Mouse (Mus musculus) heart, embryonic 15.5 days (tissue): ENCODE results near the gene Lbp. TPM values are rescaled to one million over a fixed set of nuclear protein-coding genes. Genes with fewer than 3 reads are reported as not detected.

ENCODE experiments used
- ATAC-seq: fragments of 200-750 bp; cut with Nextera tagmentation; replicated peaks from 2 replicates; pipeline ENCODE4 v1.8.0; 2017; ENCODE audit warnings: low read depth, moderate TSS enrichment; ENCODE audit not compliant: insufficient number of reproducible peaks, insufficient read depth, low FRiP score
- H3K27ac ChIP-seq: fragments of 300-500 bp; sonication (generic); 2 replicates; pipeline ENCODE4 v1.5.1; 2015; ENCODE audit warnings: mild to moderate bottlenecking, inconsistent platforms
- H3K27me3 ChIP-seq: fragments of 300-500 bp; sonication (generic); 2 replicates; pipeline ENCODE4 v1.6.1; 2015; ENCODE audit warnings: inconsistent platforms
- H3K36me3 ChIP-seq: fragments of 300-500 bp; sonication (generic); 2 replicates; pipeline ENCODE4 v1.6.1; 2015; ENCODE audit warnings: mild to moderate bottlenecking, inconsistent platforms
- H3K4me1 ChIP-seq: fragments of 300-500 bp; sonication (generic); replicated peaks from 2 replicates; pipeline ENCODE4 v1.6.1; 2015; ENCODE audit warnings: inconsistent platforms
- H3K4me2 ChIP-seq: fragments of 300-500 bp; sonication (generic); 2 replicates; pipeline ENCODE4 v1.6.1; 2015; ENCODE audit warnings: inconsistent platforms, mild to moderate bottlenecking, moderate library complexity
- H3K4me3 ChIP-seq: fragments of 300-500 bp; sonication (generic); 2 replicates; pipeline ENCODE4 v1.5.1; 2015; ENCODE audit warnings: mild to moderate bottlenecking, inconsistent platforms
- H3K9ac ChIP-seq: fragments of 300-500 bp; sonication (generic); 2 replicates; pipeline ENCODE4 v1.6.1; 2015; ENCODE audit warnings: mild to moderate bottlenecking, inconsistent platforms
- H3K9me3 ChIP-seq: fragments of 300-500 bp; sonication (generic); replicated peaks from 2 replicates; pipeline ENCODE4 v1.6.1; 2016; ENCODE audit warnings: inconsistent platforms
- WGBS: fragments of 180-500 bp; shearing (Covaris S2); methylation state at CpG from one replicate; pipeline ENCODE4 v1.1.7; 2015; ENCODE audit warnings: mixed read lengths; 5-methylcytosine and 5-hydroxymethylcytosine counted together
- polyA plus RNA-seq: library from polyadenylated mRNA; unstranded; fragments of >200 nt; fragmentation: Nextera tagmentation; extraction: Ambion mirVana; gene quantifications from 2 replicates; pipeline ENCODE4 v1.2.1, GENCODE M21; 2015

The Lbp gene
- polyA plus RNA-seq, 1 experiment from 2014 or later = 11.4 TPM

- Histone ChIP-seq H3K4me3 (no peak overlapping the region), H3K36me3 (no peaks in the 10 kb centered on the region), H3K9me3 (no peaks in the 10 kb centered on the region), H3K9ac (no peak overlapping the region), H3K4me2 (no peak overlapping the region), H3K27ac (no peak overlapping the region), H3K4me1 (no peaks in the 10 kb centered on the region), H3K27me3 (peaks cover 3% of the 10 kb centered on the region; the same call in 1 of the 2 replicates)
- 54% methylated on average over 4 of the region's 4 CpGs for WGBS
- ATAC-seq = no peak
Observed at GRCm38 (mm10) chr2:158276878-158277277, 29.4 kb upstream of the Lbp start.

- Histone ChIP-seq H3K4me2 (no peak overlapping the region), H3K9me3 (no peaks in the 10 kb centered on the region), H3K27ac (no peak overlapping the region), H3K36me3 (no peaks in the 10 kb centered on the region), H3K4me1 (0 out of 2 replicates have a peak, but pooled peaks cover 3% of the 10 kb centered on the region), H3K9ac (no peak overlapping the region), H3K27me3 (peaks cover 6% of the 10 kb centered on the region; the same call in 1 of the 2 replicates), H3K4me3 (no peak overlapping the region)
- ATAC-seq = no peak
- 85% methylated on average over 4 of the region's 4 CpGs for WGBS
Observed at GRCm38 (mm10) chr2:158279656-158280055, 26.6 kb upstream of the Lbp start.

- no peak overlapping the region for H3K4me3 ChIP-seq
- H3K9ac ChIP-seq = no peak overlapping the region
- H3K27me3 ChIP-seq = peaks cover 6% of the 10 kb centered on the region; the same call in 1 of the 2 replicates
- H3K27ac ChIP-seq = no peak overlapping the region
- H3K36me3 ChIP-seq = no peaks in the 10 kb centered on the region
- WGBS = 60% methylated on average over 16 of the region's 16 CpGs
- H3K4me1 ChIP-seq = 0 out of 2 replicates have a peak, but pooled peaks cover 3% of the 10 kb centered on the region
- no peak for ATAC-seq
- H3K9me3 ChIP-seq = no peaks in the 10 kb centered on the region
- H3K4me2 ChIP-seq = no peak overlapping the region
Observed at GRCm38 (mm10) chr2:158281497-158282205, 24.6 kb upstream of the Lbp start.

DNA sequence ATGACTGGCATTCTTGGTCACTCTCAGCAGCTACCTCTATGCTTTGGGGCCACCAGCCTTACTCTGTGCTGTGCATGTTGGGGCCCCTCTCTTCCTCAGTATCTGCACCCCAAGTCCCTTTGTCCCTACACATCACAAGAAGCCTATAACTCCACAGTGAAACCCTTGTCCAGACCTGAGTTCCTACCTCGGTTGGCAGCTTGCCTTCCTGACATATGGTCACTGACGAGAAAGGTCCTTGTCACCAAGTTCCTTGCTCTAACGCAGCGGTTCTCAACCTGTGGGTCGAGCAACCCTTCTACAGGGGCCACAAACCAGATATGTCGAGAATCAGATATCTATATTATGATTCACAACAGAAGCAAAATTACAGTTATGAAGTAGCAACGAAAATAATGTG is 23.2 kb upstream of the Lbp start:
- Histone ChIP-seq H3K4me2 (no peak overlapping the region), H3K27me3 (peaks cover 6% of the 10 kb centered on the region; the same call in 1 of the 2 replicates), H3K9me3 (no peaks in the 10 kb centered on the region), H3K4me1 (0 out of 2 replicates have a peak, but pooled peaks cover 3% of the 10 kb centered on the region), H3K9ac (no peak overlapping the region), H3K36me3 (no peaks in the 10 kb centered on the region), H3K27ac (no peak overlapping the region), H3K4me3 (no peak overlapping the region)
- no peak for ATAC-seq
- 64% methylated on average over 7 of the region's 7 CpGs for WGBS

GRCm38 (mm10) chr2:158283771-158284170 is 22.5 kb upstream of the Lbp start:
- Histone ChIP-seq H3K4me3 (no peak overlapping the region), H3K9me3 (no peaks in the 10 kb centered on the region), H3K4me1 (0 out of 2 replicates have a peak, but pooled peaks cover 3% of the 10 kb centered on the region), H3K27me3 (peaks cover 6% of the 10 kb centered on the region; the same call in 1 of the 2 replicates), H3K9ac (no peak overlapping the region), H3K36me3 (no peaks in the 10 kb centered on the region), H3K4me2 (no peak overlapping the region), H3K27ac (no peak overlapping the region)
- WGBS = 57% methylated on average over 6 of the region's 6 CpGs
- no peak for ATAC-seq

- Histone ChIP-seq H3K9me3 (no peaks in the 10 kb centered on the region), H3K4me2 (no peak overlapping the region), H3K27ac (no peak overlapping the region), H3K4me3 (no peak overlapping the region), H3K36me3 (no peaks in the 10 kb centered on the region), H3K9ac (no peak overlapping the region), H3K27me3 (peaks cover 6% of the 10 kb centered on the region; the same call in 1 of the 2 replicates), H3K4me1 (0 out of 2 replicates have a peak, but pooled peaks cover 3% of the 10 kb centered on the region)
- ATAC-seq = no peak
- 19% methylated on average over 11 of the region's 11 CpGs for WGBS
Observed at GRCm38 (mm10) chr2:158284571-158284970, 21.7 kb upstream of the Lbp start.

DNA sequence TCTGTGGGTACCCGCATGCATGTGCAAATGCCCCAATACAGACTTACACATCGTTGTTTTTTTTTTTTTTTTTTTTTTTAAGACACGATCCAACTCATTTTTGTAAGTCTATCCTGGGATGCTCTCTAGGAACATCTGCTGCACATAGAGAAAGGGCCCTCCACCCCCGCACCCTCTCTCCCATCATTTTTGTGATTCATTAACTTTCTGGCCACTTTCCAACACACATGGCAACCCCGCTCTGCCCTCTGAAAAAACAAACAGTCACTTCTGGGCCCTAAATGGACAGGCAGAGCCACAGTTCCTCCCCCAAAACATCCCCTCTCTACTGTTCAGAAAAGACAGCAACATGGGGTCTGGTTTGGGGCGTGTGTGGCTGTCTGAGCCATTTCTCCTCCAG is 20.6 kb upstream of the Lbp start:
- Histone ChIP-seq H3K9ac (no peak overlapping the region), H3K4me2 (no peak overlapping the region), H3K4me3 (no peak overlapping the region), H3K4me1 (0 out of 2 replicates have a peak, but pooled peaks cover 3% of the 10 kb centered on the region), H3K27ac (no peak overlapping the region), H3K36me3 (no peaks in the 10 kb centered on the region), H3K9me3 (no peaks in the 10 kb centered on the region), H3K27me3 (peaks cover 6% of the 10 kb centered on the region; the same call in 1 of the 2 replicates)
- ATAC-seq = no peak
- WGBS = 76% methylated on average over 5 of the region's 6 CpGs

DNA sequence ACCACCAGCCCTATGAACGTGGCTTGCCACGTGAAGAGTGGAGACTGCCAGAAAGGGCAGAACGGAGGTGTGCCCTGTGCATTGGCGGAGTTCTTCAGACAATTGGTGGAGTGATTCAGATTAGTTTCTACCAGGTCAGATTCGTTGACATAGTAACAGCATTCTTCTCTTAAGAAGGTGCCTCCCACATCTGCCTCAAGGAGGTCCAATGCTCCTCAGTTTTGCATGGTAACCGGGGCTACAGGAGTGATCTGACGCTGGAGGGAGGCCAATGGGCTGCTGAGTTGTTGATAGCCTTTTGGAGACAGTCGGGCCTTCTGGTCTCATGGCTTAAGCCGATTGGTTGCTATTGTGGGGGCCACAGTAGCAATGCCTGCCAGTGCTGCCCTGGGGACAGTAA is 10.6 kb upstream of the Lbp start:
- Histone ChIP-seq H3K27me3 (no peaks in the 10 kb centered on the region), H3K36me3 (no peaks in the 10 kb centered on the region), H3K27ac (no peak overlapping the region), H3K9me3 (no peaks in the 10 kb centered on the region), H3K9ac (no peak overlapping the region), H3K4me3 (no peak overlapping the region), H3K4me1 (peaks cover 10% of the 10 kb centered on the region), H3K4me2 (no peak overlapping the region)
- WGBS = 36% methylated on average over 9 of the region's 9 CpGs
- peak; percentile 60 for ATAC-seq

- peaks cover 10% of the 10 kb centered on the region for H3K4me1 ChIP-seq
- no peak overlapping the region for H3K4me2 ChIP-seq
- H3K9ac ChIP-seq = no peak overlapping the region
- H3K9me3 ChIP-seq = no peaks in the 10 kb centered on the region
- no peak for ATAC-seq
- no peak overlapping the region for H3K27ac ChIP-seq
- H3K36me3 ChIP-seq = no peaks in the 10 kb centered on the region
- H3K27me3 ChIP-seq = no peaks in the 10 kb centered on the region
- WGBS = 68% methylated on average over 3 of the region's 3 CpGs
- H3K4me3 ChIP-seq = no peak overlapping the region
Observed at GRCm38 (mm10) chr2:158299203-158299602, 7.1 kb upstream of the Lbp start.

DNA sequence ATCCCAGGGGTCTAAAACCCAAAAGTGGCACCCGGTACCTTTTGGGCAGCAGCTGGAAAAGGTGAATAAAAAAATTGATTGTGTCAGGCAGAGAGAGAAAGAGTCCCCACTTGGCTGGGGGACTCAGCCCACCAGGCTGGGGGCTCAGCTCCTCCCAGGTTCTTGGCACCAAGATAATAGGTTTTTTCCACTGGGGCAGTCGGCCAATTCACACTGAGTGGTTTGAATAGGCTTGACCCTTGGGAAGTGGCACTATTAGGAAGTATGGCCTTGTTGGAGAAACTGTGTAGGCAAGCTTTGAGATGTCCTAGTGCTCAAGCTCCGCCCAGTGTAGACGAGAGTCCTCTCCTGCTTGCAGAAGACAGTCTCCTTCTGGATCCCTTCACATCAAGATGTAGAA is 6.6 kb upstream of the Lbp start:
- no peak for ATAC-seq
- Histone ChIP-seq H3K4me1 (peaks cover 10% of the 10 kb centered on the region), H3K36me3 (no peaks in the 10 kb centered on the region), H3K4me3 (no peak overlapping the region), H3K27ac (no peak overlapping the region), H3K9ac (no peak overlapping the region), H3K27me3 (no peaks in the 10 kb centered on the region), H3K4me2 (no peak overlapping the region), H3K9me3 (no peaks in the 10 kb centered on the region)
- WGBS = 67% methylated on average over 4 of the region's 4 CpGs

- no peaks in the 10 kb centered on the region for H3K27me3 ChIP-seq
- H3K4me1 ChIP-seq = peaks cover 10% of the 10 kb centered on the region
Observed at GRCm38 (mm10) chr2:158302807-158303206, 3.5 kb upstream of the Lbp start.

DNA sequence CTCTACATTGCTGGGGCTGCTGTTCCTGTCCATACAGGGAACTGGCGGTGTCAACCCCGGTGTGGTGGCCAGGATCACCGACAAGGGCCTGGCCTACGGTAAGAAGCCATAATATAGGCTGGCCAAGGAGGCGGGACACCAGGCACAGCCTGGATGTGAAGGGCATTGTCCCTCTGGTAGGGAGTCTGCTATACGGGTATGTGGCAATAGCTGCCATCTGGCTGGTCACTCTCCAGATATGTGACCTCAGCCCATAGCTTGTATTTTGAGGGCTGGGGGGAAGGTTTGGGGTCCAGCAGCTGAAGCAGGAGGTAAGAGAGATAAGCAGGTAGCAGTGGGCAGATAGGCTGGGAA is 380 bp downstream of the Lbp start:
- Histone ChIP-seq H3K9ac (no peak overlapping the region), H3K4me2 (peak overlapping the region; percentile 16), H3K36me3 (no peaks in the 10 kb centered on the region), H3K9me3 (no peaks in the 10 kb centered on the region), H3K27me3 (no peaks in the 10 kb centered on the region), H3K4me1 (peaks cover 10% of the 10 kb centered on the region), H3K4me3 (peak overlapping the region; percentile 1; the same call in 1 of the 2 replicates), H3K27ac (peak overlapping the region; percentile 12)
- no peak for ATAC-seq
- WGBS = 37% methylated on average over 6 of the region's 6 CpGs

More at GRCm38 (mm10) chr2:158302807-158303206, 3.5 kb upstream of the Lbp start:
- Histone ChIP-seq H3K9me3 (no peaks in the 10 kb centered on the region), H3K27ac (no peak overlapping the region), H3K36me3 (no peaks in the 10 kb centered on the region), H3K4me3 (no peak overlapping the region), H3K4me2 (no peak overlapping the region), H3K9ac (no peak overlapping the region)
- 70% methylated on average over 3 of the region's 3 CpGs for WGBS
- ATAC-seq = no peak
